Mouse (Mus musculus): ENCODE data around the gene Rftn2.

DNA sequence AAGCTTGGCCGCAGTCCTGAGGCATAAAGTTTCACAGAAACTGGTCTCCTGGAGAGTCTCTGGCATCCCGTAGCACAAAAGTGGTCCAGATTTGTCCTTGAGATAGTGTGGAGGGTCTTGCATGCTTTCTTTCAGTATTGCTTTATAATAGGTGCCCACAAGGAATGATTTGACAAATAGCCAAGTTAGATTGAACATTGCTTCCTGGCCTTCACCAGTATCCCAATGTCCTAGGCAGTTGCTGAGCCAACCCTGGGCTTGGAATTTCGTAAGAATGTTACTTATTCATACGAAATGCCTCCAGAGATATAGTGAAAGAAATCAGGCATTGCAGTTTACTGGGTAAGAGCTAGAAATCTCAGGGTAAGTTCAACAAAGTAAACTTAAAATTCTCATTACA lies 58.0 kb downstream of the Rftn2 start:
- TF ChIP-seq CTCF (IDR thresholded peaks at IDR 0.05): no peak
- TF ChIP-seq EP300 (IDR thresholded peaks at IDR 0.05): no peak

All from lung, postnatal 0 days (tissue).